Mouse (Mus musculus) neutrophil, adult 5-6 weeks (primary cell): ENCODE measurements at regions not wholly inside any gene's neighbourhood (a gene's known extent, or its start where the extent isn't known, plus 50 kb on each side); places are given as distances from the start of the nearest gene placed in this dataset.
"Not testable (repeated sequence)": the region's sequence is repeated elsewhere in the genome, so short reads cannot be mapped to it uniquely, and the experiment has no call there.

Experiments
- ATAC-seq: fragments of 151-379, 151-347 bp; 2 replicates; pipeline ENCODE4 v1.8.0; 2017; ENCODE audit warnings: mild to moderate bottlenecking, moderate TSS enrichment; ENCODE audit not compliant: insufficient number of reproducible peaks, poor library complexity, low FRiP score, severe bottlenecking; ENCODE audit errors: extremely low read depth

GRCm38 (mm10) chr14:52792600-52792999 is 297.1 kb upstream of the Olfr1507 start:
- not testable (repeated sequence) for ATAC-seq

- not testable (repeated sequence) for ATAC-seq
These were observed 296.3 kb upstream of the Olfr1507 start for GRCm38 (mm10) chr14:52791828-52792227.

- not testable (repeated sequence) for ATAC-seq
These were observed 287.3 kb upstream of the Olfr1507 start for GRCm38 (mm10) chr14:52782832-52783231.

- ATAC-seq: not testable (repeated sequence)
These were observed 280.3 kb upstream of the Olfr1507 start for GRCm38 (mm10) chr14:52775816-52776215.

GRCm38 (mm10) chr14:52769450-52769849 is 273.9 kb upstream of the Olfr1507 start:
- ATAC-seq: not testable (repeated sequence)

GRCm38 (mm10) chr14:52752159-52752558 is 256.6 kb upstream of the Olfr1507 start:
- ATAC-seq: not testable (repeated sequence)

- ATAC-seq: not testable (repeated sequence)
These were observed 231.1 kb upstream of the Olfr1507 start for GRCm38 (mm10) chr14:52726680-52727079.

- not testable (repeated sequence) for ATAC-seq
These were observed 229.4 kb upstream of the Olfr1507 start for GRCm38 (mm10) chr14:52724988-52725387.

- no peak for ATAC-seq
These were observed 225.1 kb upstream of the Olfr1507 start for GRCm38 (mm10) chr14:52720640-52721039.

- ATAC-seq: not testable (repeated sequence)
These were observed 205.3 kb upstream of the Olfr1507 start for GRCm38 (mm10) chr14:52700851-52701250.

- ATAC-seq: not testable (repeated sequence)
These were observed 188.1 kb upstream of the Olfr1507 start for GRCm38 (mm10) chr14:52683636-52684035.

- no peak for ATAC-seq
These were observed 158.8 kb upstream of the Olfr1507 start for GRCm38 (mm10) chr14:52654355-52654754.

GRCm38 (mm10) chr14:52638179-52638578 is 142.6 kb upstream of the Olfr1507 start:
- ATAC-seq: no peak

GRCm38 (mm10) chr14:52622184-52622583 is 126.6 kb upstream of the Olfr1507 start:
- ATAC-seq: no peak

- ATAC-seq: no peak
These were observed 84.8 kb upstream of the Olfr1507 start for GRCm38 (mm10) chr14:52580319-52580718.

GRCm38 (mm10) chr14:52566920-52567319 is 71.4 kb upstream of the Olfr1507 start:
- no peak for ATAC-seq

- no peak for ATAC-seq
These were observed 70.1 kb upstream of the Olfr1507 start for GRCm38 (mm10) chr14:52565606-52566005.

- ATAC-seq: not testable (repeated sequence)
These were observed 60.8 kb upstream of the Olfr1507 start for GRCm38 (mm10) chr14:52556340-52556739.

GRCm38 (mm10) chr14:52553399-52553798 is 57.9 kb upstream of the Olfr1507 start:
- no peak for ATAC-seq

GRCm38 (mm10) chr14:52547933-52548332 is 52.4 kb upstream of the Olfr1507 start:
- ATAC-seq: no peak
